Mouse (Mus musculus) liver, embryonic 14.5 days (tissue): ENCODE measurements around the gene Nphs1. TPM values are rescaled to one million over a fixed set of nuclear protein-coding genes. Genes with fewer than 3 reads are reported as not detected.

Experiments
- ATAC-seq: fragments of 200-750 bp; cut with Nextera tagmentation; 2 replicates; pipeline ENCODE4 v1.8.0; 2017; ENCODE audit warnings: moderate number of reproducible peaks, mild to moderate bottlenecking, moderate library complexity; ENCODE audit not compliant: insufficient read depth
- DNase-seq, 3 experiments: peaks; one replicate each; pipeline ENCODE4 v3.0.0-alpha.2; 2012 to 2013; ENCODE audit warnings: low read depth in 3 of 3, low spot score in 3 of 3
- H3K27ac ChIP-seq: fragments of 300-500 bp; sonication (generic); 2 replicates; pipeline ENCODE4 v1.5.1; 2014; ENCODE audit warnings: moderate library complexity, mild to moderate bottlenecking, control low read depth, inconsistent platforms
- H3K27me3 ChIP-seq: fragments of 300-500 bp; sonication (generic); 2 replicates; pipeline ENCODE4 v1.6.1; 2014; ENCODE audit warnings: mild to moderate bottlenecking, low read length, moderate library complexity; ENCODE audit not compliant: control insufficient read depth, insufficient read depth
- H3K36me3 ChIP-seq: fragments of 300-500 bp; sonication (generic); replicated peaks from 2 replicates; pipeline ENCODE4 v1.6.1; 2014; ENCODE audit warnings: low read depth; ENCODE audit not compliant: control insufficient read depth, insufficient read depth
- H3K4me1 ChIP-seq, 2 experiments: fragments of 200-500 bp in 1 of 2; fragments of 300-500 bp in 1 of 2; sonication (generic) in 1 of 2; replicated peaks; 2 replicates each; pipeline ENCODE4 v1.6.1; 2012 to 2014; ENCODE audit warnings: antibody characterized with exemption in 1 of 2, inconsistent platforms in 1 of 2, low read length in 1 of 2; ENCODE audit not compliant: control insufficient read depth in 2 of 2, insufficient read depth in 2 of 2
- H3K4me2 ChIP-seq: fragments of 300-500 bp; sonication (generic); 2 replicates; pipeline ENCODE4 v1.6.1; 2014; ENCODE audit warnings: low read depth, mild to moderate bottlenecking, control low read depth, moderate library complexity
- H3K4me3 ChIP-seq, 2 experiments: fragments of 200-500 bp in 1 of 2; fragments of 300-500 bp in 1 of 2; sonication (generic) in 1 of 2; 2 replicates each; pipeline ENCODE4 v1.5.1; 2012 to 2014; ENCODE audit warnings: low read depth in 2 of 2, low read length in 2 of 2, mild to moderate bottlenecking in 2 of 2, control low read depth in 1 of 2, inconsistent platforms in 1 of 2, moderate library complexity in 1 of 2; ENCODE audit not compliant: insufficient read depth in 1 of 2
- H3K9ac ChIP-seq: fragments of 300-500 bp; sonication (generic); replicated peaks from 2 replicates; pipeline ENCODE4 v1.6.1; 2014; ENCODE audit warnings: mild to moderate bottlenecking, control low read depth, moderate library complexity
- H3K9me3 ChIP-seq: fragments of 300-500 bp; sonication (generic); 2 replicates; pipeline ENCODE4 v1.6.1; 2016; ENCODE audit warnings: low read length, mixed read lengths; ENCODE audit not compliant: control insufficient read depth
- CTCF ChIP-seq: IDR thresholded peaks from 2 replicates; pipeline ENCODE4 v1.5.1; 2016; ENCODE audit warnings: antibody characterized with exemption, low read depth, control low read depth
- EP300 ChIP-seq: IDR thresholded peaks from 2 replicates; pipeline ENCODE4 v1.6.1; 2016; ENCODE audit warnings: antibody characterized with exemption, low read depth
- WGBS: fragments of 180-500 bp; shearing (Covaris S2); extraction: QIAGEN DNeasy Blood & Tissue Kit; methylation state at CpG from one replicate; pipeline ENCODE4 v1.1.7; 2014; ENCODE audit not compliant: insufficient replicate concordance; 5-methylcytosine and 5-hydroxymethylcytosine counted together
- polyA plus RNA-seq, 2 experiments: library from polyadenylated mRNA; depleted of rRNA in 1 of 2; stranded (reverse) in 1 of 2; unstranded in 1 of 2; fragments of >200 nt; fragmentation: Nextera tagmentation in 1 of 2; extraction: Ambion mirVana in 1 of 2; gene quantifications; 2 replicates each; pipeline versions ENCODE4 v1.2.1 to v1.2.3; 2012 to 2014

Gene Nphs1
- polyA plus RNA-seq, 2 experiments: 0.03 to 0.08 TPM

- no peak for ATAC-seq
- H3K27ac ChIP-seq: no peak overlapping the region
- TF ChIP-seq CTCF (no peak), EP300 (no peak)
- DNase-seq: no peak
- no peak overlapping the region for H3K4me3 ChIP-seq
- H3K4me2 ChIP-seq: no peak overlapping the region
- no peaks in the 10 kb centered on the region for H3K9me3 ChIP-seq
- H3K36me3 ChIP-seq: peaks cover 7% of the 10 kb centered on the region
- WGBS: 71% methylated on average over 9 of the region's 9 CpGs
- no peaks in the 10 kb centered on the region for H3K27me3 ChIP-seq
- H3K4me1 ChIP-seq: peaks cover 6 to 11% of the 10 kb centered on the region in 2 experiments
- no peak overlapping the region for H3K9ac ChIP-seq
Observed at GRCm38 (mm10) chr7:30531291-30531815, 73.2 kb downstream of the Nphs1 start.

DNA sequence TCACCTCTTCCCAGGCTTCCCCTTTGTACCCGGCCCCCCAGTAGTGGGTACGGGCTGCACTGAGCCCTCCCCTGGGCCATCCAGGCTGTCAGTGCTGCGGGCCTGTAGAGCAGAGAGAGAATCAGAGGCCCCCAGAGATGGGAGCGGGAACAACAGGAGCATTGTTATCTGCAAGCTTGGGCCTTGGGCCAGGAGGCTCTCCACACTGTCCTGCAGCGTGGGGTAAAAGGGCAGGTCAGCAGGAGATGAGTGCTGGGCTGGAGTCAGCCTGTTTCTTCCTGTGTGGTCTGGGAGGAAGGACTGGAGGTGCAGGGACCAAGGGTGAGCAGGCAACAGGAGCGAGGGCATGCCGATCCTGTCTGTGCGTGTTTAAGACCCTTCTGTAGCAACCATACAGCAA is 74.8 kb downstream of the Nphs1 start:
- no peak for ATAC-seq
- Histone ChIP-seq H3K9ac (no peak overlapping the region), H3K4me3 (no peak overlapping the region), H3K27me3 (no peaks in the 10 kb centered on the region), H3K36me3 (peaks cover 7% of the 10 kb centered on the region), H3K27ac (no peak overlapping the region), H3K4me2 (no peak overlapping the region), H3K4me1 (peaks cover 6 to 11% of the 10 kb centered on the region in 2 experiments), H3K9me3 (no peaks in the 10 kb centered on the region)
- 67% methylated on average over 8 of the region's 8 CpGs for WGBS
- no peak for TF ChIP-seq EP300
- no peak for DNase-seq

- H3K9ac ChIP-seq: peak overlapping the region; percentile 62
- no peak for ATAC-seq
- H3K9me3 ChIP-seq: no peaks in the 10 kb centered on the region
- peaks cover 6 to 11% of the 10 kb centered on the region in 2 experiments for H3K4me1 ChIP-seq
- WGBS: 17% methylated on average over 25 of the region's 26 CpGs
- peaks cover 5% of the 10 kb centered on the region for H3K36me3 ChIP-seq
- no peak overlapping the region for H3K27ac ChIP-seq
- no peaks in the 10 kb centered on the region for H3K27me3 ChIP-seq
- H3K4me3 ChIP-seq: peak overlapping the region; percentile 68 to 74
- peak overlapping the region; percentile 80 for H3K4me2 ChIP-seq
- TF ChIP-seq EP300 (no peak), CTCF (no peak)
- no peak for DNase-seq
Observed at GRCm38 (mm10) chr7:30533941-30534632, 76.0 kb downstream of the Nphs1 start.

DNA sequence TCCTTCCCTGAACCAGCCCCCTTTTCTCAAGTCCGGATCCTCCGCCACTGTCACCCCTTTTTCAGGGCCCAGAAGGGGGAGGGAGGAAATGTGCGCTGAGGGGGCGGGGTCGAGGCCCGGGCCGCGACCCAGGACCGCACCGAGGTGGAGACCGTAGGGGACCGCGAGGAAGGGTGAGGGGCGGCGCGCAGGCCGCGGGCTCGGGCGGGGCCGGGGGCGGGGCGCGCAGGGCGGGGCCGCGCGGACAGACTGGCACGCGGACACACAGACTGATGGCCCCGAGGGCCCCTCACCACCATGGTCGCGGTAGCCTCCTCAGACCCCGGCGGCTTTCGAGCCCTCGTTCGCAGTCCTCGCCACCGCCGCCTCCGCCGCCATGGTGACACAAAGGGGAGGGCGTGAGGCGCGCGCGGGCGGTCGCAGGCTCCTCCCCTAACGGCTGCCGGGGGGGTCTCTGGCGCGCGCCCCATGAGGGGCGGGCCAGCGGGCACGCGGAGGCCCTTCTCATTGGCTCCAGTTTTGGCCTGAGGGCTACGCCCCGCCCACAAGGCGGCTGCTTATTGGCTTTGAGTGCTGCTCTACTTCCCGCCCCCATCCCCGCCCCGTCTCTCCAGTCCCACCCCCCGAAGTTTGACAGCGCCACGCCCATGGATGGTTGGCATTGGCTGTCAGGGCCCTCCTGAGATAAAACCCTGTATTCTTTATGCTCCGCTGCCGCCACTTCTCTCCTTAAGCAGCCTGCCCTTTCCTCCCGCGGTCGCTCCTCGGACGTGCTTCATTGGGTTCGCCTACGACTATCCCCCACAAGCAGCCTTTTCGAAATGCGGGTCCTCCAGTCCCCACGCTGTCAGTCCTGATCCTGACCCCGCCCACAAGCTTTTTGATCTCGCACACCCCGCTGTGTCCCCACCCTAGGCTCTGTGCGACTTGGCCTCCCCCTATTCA is 76.8 kb downstream of the Nphs1 start, which contains the start of gene Arhgap33:
Gene Arhgap33, minus strand, starts transcription at position 428 of the 945 bp plus-strand sequence.
- Histone ChIP-seq H3K9me3 (no peaks in the 10 kb centered on the region), H3K36me3 (no peaks in the 10 kb centered on the region; the same call in 1 of the 2 replicates), H3K4me2 (peak within 1 kb of the TSS; percentile 80), H3K9ac (peak within 1 kb of the TSS; percentile 62), H3K27me3 (no peaks in the 10 kb centered on the region), H3K27ac (peak within 1 kb of the TSS; percentile 41; the same call in 1 of the 2 replicates), H3K4me1 (peaks cover 6 to 11% of the 10 kb centered on the region in 2 experiments), H3K4me3 (peak within 1 kb of the TSS; percentile 68 to 97)
- DNase-seq (peak; percentile 96 to 97 (median 96)), ATAC-seq (peak; percentile 96)
- TF ChIP-seq EP300: no peak
- no peak for TF ChIP-seq CTCF
- under 1% methylated on average over 68 of the region's 84 CpGs for WGBS

Other genes with a start within 250 kb of the Nphs1 start
Only the 30 nearest of the 34 such genes appear.
- gene Thap8, start 178.2 kb upstream of the Nphs1 start, polyA plus RNA-seq (2012; rRNA removed): 0.03 TPM in 1 of 2 replicates, not detected in the other
- not detected in 2 replicates for gene Thap8, start 178.2 kb upstream of the Nphs1 start, polyA plus RNA-seq (2014; fragmentation: Nextera tagmentation; extraction: Ambion mirVana)
- 12.4 and 14.0 TPM in 2 replicates for gene Wdr62, start 177.9 kb upstream of the Nphs1 start, polyA plus RNA-seq (2012; rRNA removed)
- gene Wdr62, start 177.9 kb upstream of the Nphs1 start, polyA plus RNA-seq (2014; fragmentation: Nextera tagmentation; extraction: Ambion mirVana): 7.5 and 8.8 TPM in 2 replicates
- 1.0 and 2.1 TPM in 2 replicates for gene Clip3, start 166.6 kb upstream of the Nphs1 start, polyA plus RNA-seq (2012; rRNA removed)
- gene Clip3, start 166.6 kb upstream of the Nphs1 start, polyA plus RNA-seq (2014; fragmentation: Nextera tagmentation; extraction: Ambion mirVana): 0.71 and 0.86 TPM in 2 replicates
- gene Alkbh6, start 149.6 kb upstream of the Nphs1 start, polyA plus RNA-seq (2012; rRNA removed): 13.8 and 18.6 TPM in 2 replicates
- gene Alkbh6, start 149.6 kb upstream of the Nphs1 start, polyA plus RNA-seq (2014; fragmentation: Nextera tagmentation; extraction: Ambion mirVana): 16.0 and 19.5 TPM in 2 replicates
- gene Syne4, start 143.5 kb upstream of the Nphs1 start, polyA plus RNA-seq (2012; rRNA removed): 11.1 and 12.0 TPM in 2 replicates
- 7.0 and 7.6 TPM in 2 replicates for gene Syne4, start 143.5 kb upstream of the Nphs1 start, polyA plus RNA-seq (2014; fragmentation: Nextera tagmentation; extraction: Ambion mirVana)
- 0.11 and 0.19 TPM in 2 replicates for gene E130208F15Rik, start 136.6 kb upstream of the Nphs1 start, polyA plus RNA-seq (2012; rRNA removed)
- not detected in 2 replicates for gene E130208F15Rik, start 136.6 kb upstream of the Nphs1 start, polyA plus RNA-seq (2014; fragmentation: Nextera tagmentation; extraction: Ambion mirVana)
- 3.8 and 5.1 TPM in 2 replicates for gene Sdhaf1, start 134.4 kb upstream of the Nphs1 start, polyA plus RNA-seq (2012; rRNA removed)
- gene Sdhaf1, start 134.4 kb upstream of the Nphs1 start, polyA plus RNA-seq (2014; fragmentation: Nextera tagmentation; extraction: Ambion mirVana): 6.7 and 7.0 TPM in 2 replicates
- gene Lrfn3, start 95.5 kb upstream of the Nphs1 start, polyA plus RNA-seq (2012; rRNA removed): 1.4 and 1.7 TPM in 2 replicates
- 0.79 and 1.2 TPM in 2 replicates for gene Lrfn3, start 95.5 kb upstream of the Nphs1 start, polyA plus RNA-seq (2014; fragmentation: Nextera tagmentation; extraction: Ambion mirVana)
- 78.3 and 95.0 TPM in 2 replicates for gene Tyrobp, start 44.6 kb upstream of the Nphs1 start, polyA plus RNA-seq (2012; rRNA removed)
- 105 and 113 TPM in 2 replicates for gene Tyrobp, start 44.6 kb upstream of the Nphs1 start, polyA plus RNA-seq (2014; fragmentation: Nextera tagmentation; extraction: Ambion mirVana)
- 3.3 and 4.7 TPM in 2 replicates for gene Hcst, start 38.5 kb upstream of the Nphs1 start, polyA plus RNA-seq (2012; rRNA removed)
- gene Hcst, start 38.5 kb upstream of the Nphs1 start, polyA plus RNA-seq (2014; fragmentation: Nextera tagmentation; extraction: Ambion mirVana): 4.5 and 4.9 TPM in 2 replicates
- gene Nfkbid, start 36.6 kb upstream of the Nphs1 start, polyA plus RNA-seq (2012; rRNA removed): 0.92 and 1.2 TPM in 2 replicates
- gene Nfkbid, start 36.6 kb upstream of the Nphs1 start, polyA plus RNA-seq (2014; fragmentation: Nextera tagmentation; extraction: Ambion mirVana): 0.69 and 1.1 TPM in 2 replicates
- gene Aplp1, start 12.8 kb upstream of the Nphs1 start, polyA plus RNA-seq (2012; rRNA removed): 2.9 and 4.0 TPM in 2 replicates
- 3.5 and 4.5 TPM in 2 replicates for gene Aplp1, start 12.8 kb upstream of the Nphs1 start, polyA plus RNA-seq (2014; fragmentation: Nextera tagmentation; extraction: Ambion mirVana)
- gene Kirrel2, start 625 bp upstream of the Nphs1 start, polyA plus RNA-seq (2012; rRNA removed): 0.10 and 0.30 TPM in 2 replicates
- 0.18 TPM in 1 of 2 replicates, not detected in the other for gene Kirrel2, start 625 bp upstream of the Nphs1 start, polyA plus RNA-seq (2014; fragmentation: Nextera tagmentation; extraction: Ambion mirVana)
- 47.9 and 52.1 TPM in 2 replicates for gene Prodh2, start 35.3 kb downstream of the Nphs1 start, polyA plus RNA-seq (2012; rRNA removed)
- gene Prodh2, start 35.3 kb downstream of the Nphs1 start, polyA plus RNA-seq (2014; fragmentation: Nextera tagmentation; extraction: Ambion mirVana): 33.8 and 41.4 TPM in 2 replicates
- gene Arhgap33, start 76.7 kb downstream of the Nphs1 start, polyA plus RNA-seq (2012; rRNA removed): 7.1 and 7.9 TPM in 2 replicates
- 1.3 and 2.0 TPM in 2 replicates for gene Arhgap33, start 76.7 kb downstream of the Nphs1 start, polyA plus RNA-seq (2014; fragmentation: Nextera tagmentation; extraction: Ambion mirVana)
- 4.2 and 5.5 TPM in 2 replicates for gene Hspb6, start 93.9 kb downstream of the Nphs1 start, polyA plus RNA-seq (2012; rRNA removed)
- gene Hspb6, start 93.9 kb downstream of the Nphs1 start, polyA plus RNA-seq (2014; fragmentation: Nextera tagmentation; extraction: Ambion mirVana): 3.0 and 3.6 TPM in 2 replicates
- gene Proser3, start 94.0 kb downstream of the Nphs1 start, polyA plus RNA-seq (2012; rRNA removed): 6.5 and 6.8 TPM in 2 replicates
- gene Proser3, start 94.0 kb downstream of the Nphs1 start, polyA plus RNA-seq (2014; fragmentation: Nextera tagmentation; extraction: Ambion mirVana): 1.3 and 2.8 TPM in 2 replicates
- gene Lin37, start 101.5 kb downstream of the Nphs1 start, polyA plus RNA-seq (2012; rRNA removed): 15.3 and 17.6 TPM in 2 replicates
- 21.2 and 22.0 TPM in 2 replicates for gene Lin37, start 101.5 kb downstream of the Nphs1 start, polyA plus RNA-seq (2014; fragmentation: Nextera tagmentation; extraction: Ambion mirVana)
- gene U2af1l4, start 105.0 kb downstream of the Nphs1 start, polyA plus RNA-seq (2012; rRNA removed): 19.5 and 28.1 TPM in 2 replicates
- gene U2af1l4, start 105.0 kb downstream of the Nphs1 start, polyA plus RNA-seq (2014; fragmentation: Nextera tagmentation; extraction: Ambion mirVana): 40.7 and 44.0 TPM in 2 replicates
- gene Gm49396, start 105.0 kb downstream of the Nphs1 start, polyA plus RNA-seq (2012; rRNA removed): 1.2 and 1.4 TPM in 2 replicates
- gene Gm49396, start 105.0 kb downstream of the Nphs1 start, polyA plus RNA-seq (2014; fragmentation: Nextera tagmentation; extraction: Ambion mirVana): 0.71 and 0.99 TPM in 2 replicates
- gene Psenen, start 105.3 kb downstream of the Nphs1 start, polyA plus RNA-seq (2012; rRNA removed): 55.8 and 63.5 TPM in 2 replicates
- 59.1 and 64.6 TPM in 2 replicates for gene Psenen, start 105.3 kb downstream of the Nphs1 start, polyA plus RNA-seq (2014; fragmentation: Nextera tagmentation; extraction: Ambion mirVana)
- 1.5 and 1.8 TPM in 2 replicates for gene Igflr1, start 107.1 kb downstream of the Nphs1 start, polyA plus RNA-seq (2012; rRNA removed)
- gene Igflr1, start 107.1 kb downstream of the Nphs1 start, polyA plus RNA-seq (2014; fragmentation: Nextera tagmentation; extraction: Ambion mirVana): 0.53 and 1.2 TPM in 2 replicates
- 10.4 and 12.7 TPM in 2 replicates for gene Kmt2b, start 130.4 kb downstream of the Nphs1 start, polyA plus RNA-seq (2012; rRNA removed)
- gene Kmt2b, start 130.4 kb downstream of the Nphs1 start, polyA plus RNA-seq (2014; fragmentation: Nextera tagmentation; extraction: Ambion mirVana): 3.4 and 4.2 TPM in 2 replicates
- 0.04 and 0.06 TPM in 2 replicates for gene Zbtb32, start 140.6 kb downstream of the Nphs1 start, polyA plus RNA-seq (2012; rRNA removed)
- gene Zbtb32, start 140.6 kb downstream of the Nphs1 start, polyA plus RNA-seq (2014; fragmentation: Nextera tagmentation; extraction: Ambion mirVana): 0.20 TPM in 1 of 2 replicates, not detected in the other
- 0.29 and 0.67 TPM in 2 replicates for gene Upk1a, start 154.5 kb downstream of the Nphs1 start, polyA plus RNA-seq (2012; rRNA removed)
- not detected in 2 replicates for gene Upk1a, start 154.5 kb downstream of the Nphs1 start, polyA plus RNA-seq (2014; fragmentation: Nextera tagmentation; extraction: Ambion mirVana)
- 300 and 459 TPM in 2 replicates for gene Cox6b1, start 167.8 kb downstream of the Nphs1 start, polyA plus RNA-seq (2012; rRNA removed)
- 647 and 655 TPM in 2 replicates for gene Cox6b1, start 167.8 kb downstream of the Nphs1 start, polyA plus RNA-seq (2014; fragmentation: Nextera tagmentation; extraction: Ambion mirVana)
- not detected in 2 replicates for gene Etv2, start 177.5 kb downstream of the Nphs1 start, polyA plus RNA-seq (2012; rRNA removed)
- not detected in 2 replicates for gene Etv2, start 177.5 kb downstream of the Nphs1 start, polyA plus RNA-seq (2014; fragmentation: Nextera tagmentation; extraction: Ambion mirVana)
- gene Rbm42, start 192.0 kb downstream of the Nphs1 start, polyA plus RNA-seq (2012; rRNA removed): 22.9 and 25.2 TPM in 2 replicates
- 34.5 and 40.4 TPM in 2 replicates for gene Rbm42, start 192.0 kb downstream of the Nphs1 start, polyA plus RNA-seq (2014; fragmentation: Nextera tagmentation; extraction: Ambion mirVana)
- 23.8 and 28.5 TPM in 2 replicates for gene Haus5, start 206.7 kb downstream of the Nphs1 start, polyA plus RNA-seq (2012; rRNA removed)
- 28.7 and 29.1 TPM in 2 replicates for gene Haus5, start 206.7 kb downstream of the Nphs1 start, polyA plus RNA-seq (2014; fragmentation: Nextera tagmentation; extraction: Ambion mirVana)
- gene Pmis2, start 213.3 kb downstream of the Nphs1 start, polyA plus RNA-seq (2012; rRNA removed): not detected in 2 replicates
- not detected in 2 replicates for gene Pmis2, start 213.3 kb downstream of the Nphs1 start, polyA plus RNA-seq (2014; fragmentation: Nextera tagmentation; extraction: Ambion mirVana)